Mouse (Mus musculus) Muller cell, postnatal 12 days (primary cell): ENCODE results near the gene Sin3a.

Experiments
- DNase-seq: peaks from one replicate; pipeline ENCODE4 v3.0.0-alpha.2; 2015; ENCODE audit errors: inconsistent ontology term

Sin3a gene

GRCm38 (mm10) chr9:57137777-57138176 is 65.9 kb downstream of the Sin3a start:
- no peak for DNase-seq

GRCm38 (mm10) chr9:57138507-57138906 is 66.7 kb downstream of the Sin3a start:
- DNase-seq: no peak

- no peak for DNase-seq
These were observed 67.3 kb downstream of the Sin3a start for GRCm38 (mm10) chr9:57139110-57139509.

- no peak for DNase-seq
These were observed 67.7 kb downstream of the Sin3a start for GRCm38 (mm10) chr9:57139571-57139970.

GRCm38 (mm10) chr9:57141417-57142353 is 69.8 kb downstream of the Sin3a start:
- DNase-seq: no peak

GRCm38 (mm10) chr9:57143212-57143611 is 71.4 kb downstream of the Sin3a start:
- DNase-seq: no peak

GRCm38 (mm10) chr9:57144830-57145229 is 73.0 kb downstream of the Sin3a start:
- DNase-seq: no peak

GRCm38 (mm10) chr9:57146451-57147066 is 74.7 kb downstream of the Sin3a start:
- DNase-seq: no peak

GRCm38 (mm10) chr9:57147205-57148143 is 75.6 kb downstream of the Sin3a start:
- peak; percentile 52 for DNase-seq

- DNase-seq: peak; percentile 79
These were observed 76.5 kb downstream of the Sin3a start, which contains the start of gene Neil1 for GRCm38 (mm10) chr9:57148144-57148878. TSS of gene Neil1 (minus strand) at chr9:57148305.

- DNase-seq: peak; percentile 13
These were observed 77.2 kb downstream of the Sin3a start for GRCm38 (mm10) chr9:57149021-57149420.

- DNase-seq: no peak
These were observed 78.4 kb downstream of the Sin3a start for GRCm38 (mm10) chr9:57150192-57150591.

- DNase-seq: no peak
These were observed 80.5 kb downstream of the Sin3a start for GRCm38 (mm10) chr9:57152331-57152730.

- no peak for DNase-seq
These were observed 84.5 kb downstream of the Sin3a start for GRCm38 (mm10) chr9:57156383-57156782.

GRCm38 (mm10) chr9:57156823-57157222 is 85.0 kb downstream of the Sin3a start:
- DNase-seq: no peak

GRCm38 (mm10) chr9:57157499-57157898 is 85.7 kb downstream of the Sin3a start:
- DNase-seq: no peak

GRCm38 (mm10) chr9:57158013-57158470 is 86.2 kb downstream of the Sin3a start, which contains the start of gene Commd4:
TSS of gene Commd4 (minus strand) at chr9:57158331.
- peak; percentile 92 for DNase-seq

- no peak for DNase-seq
These were observed 86.7 kb downstream of the Sin3a start for GRCm38 (mm10) chr9:57158506-57158905.

GRCm38 (mm10) chr9:57162496-57162895 is 90.7 kb downstream of the Sin3a start:
- peak; percentile 24 for DNase-seq

GRCm38 (mm10) chr9:57163137-57163536 is 91.3 kb downstream of the Sin3a start:
- DNase-seq: no peak

- no peak for DNase-seq
These were observed 94.3 kb downstream of the Sin3a start for GRCm38 (mm10) chr9:57166173-57166572.
